Mouse (Mus musculus) CD4-positive naive resting alpha-beta T cell, adult 76 days (primary cell): Measurements from ENCODE around the gene Olfr116. TPM values are rescaled to one million over a fixed set of nuclear protein-coding genes. Genes with fewer than 3 reads are reported as not detected.

Source experiments
- total RNA-seq: library from RNA; stranded (reverse); gene quantifications from one replicate; pipeline ENCODE4 v1.2.4, GENCODE M21; 2023

Gene Olfr116
- not detected for total RNA-seq

DNA sequence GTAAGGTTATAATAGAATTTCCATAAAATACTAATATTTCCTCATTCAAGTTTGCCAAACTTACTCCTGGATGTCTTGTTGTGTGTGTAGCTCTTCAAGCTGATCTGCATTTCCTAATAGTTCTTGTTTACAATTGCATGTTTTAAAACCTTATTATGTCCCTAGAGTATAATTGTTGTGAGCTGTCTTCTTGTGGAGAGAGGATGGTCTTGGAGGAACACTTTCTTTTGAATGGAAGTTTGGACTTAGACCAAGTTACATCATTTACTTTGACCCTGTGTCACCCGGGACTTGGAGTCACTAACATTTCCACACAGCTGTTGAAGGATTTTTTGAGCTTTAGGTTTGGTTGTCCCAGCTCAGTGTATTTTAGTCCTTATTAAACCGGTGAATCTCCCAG is at the start of gene Olfr116, which contains the start of gene Olfr115:
Gene Olfr116 (minus strand): TSS at position 191 of the 400 bp plus-strand sequence.
Gene Olfr115 (minus strand): TSS at position 101 of the 400 bp plus-strand sequence.

DNA sequence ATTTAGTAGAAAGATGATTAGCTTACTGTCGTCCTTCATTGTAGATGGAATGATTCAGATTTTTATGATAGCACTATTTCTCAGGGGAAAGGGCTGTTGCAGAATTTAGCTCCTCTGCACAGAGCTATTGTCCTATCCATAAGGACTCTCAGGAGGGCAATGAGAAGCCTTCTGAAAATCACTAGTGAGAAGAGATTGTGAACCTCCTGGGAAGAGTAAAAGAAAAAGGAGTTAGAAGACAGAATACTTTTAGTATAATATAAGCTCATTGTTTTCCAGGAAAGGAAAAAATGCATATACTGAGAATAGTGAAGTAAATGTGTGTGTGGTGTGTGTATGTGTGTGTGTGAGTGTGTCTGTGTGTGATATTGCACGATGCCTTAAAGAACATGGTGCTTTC is 39.7 kb upstream of the Olfr116 start, which contains the start of gene Olfr118:
Gene Olfr118 (plus strand): TSS at position 301 of the 400 bp plus-strand sequence.

GRCm38 (mm10) chr17:37663682-37664081 is 36.7 kb upstream of the Olfr116 start, which contains the start of gene Olfr117:
TSS of gene Olfr117 (minus strand) at chr17:37663782.

GRCm38 (mm10) chr17:37592643-37593042 is 34.4 kb downstream of the Olfr116 start, which contains the start of gene Olfr114:
TSS of gene Olfr114 (minus strand) at chr17:37592743.

GRCm38 (mm10) chr17:37577563-37577962 is 49.4 kb downstream of the Olfr116 start, which contains the start of gene Olfr113:
TSS of gene Olfr113 (minus strand) at chr17:37577663.

Other genes starting within 250 kb of the Olfr116 start
- not detected for gene Olfr105-ps, start 248.2 kb downstream of the Olfr116 start, total RNA-seq
- not detected for gene Olfr106-ps, start 236.8 kb downstream of the Olfr116 start, total RNA-seq
- not detected for gene Olfr107, start 228.0 kb downstream of the Olfr116 start, total RNA-seq
- not detected for gene Olfr108, start 181.7 kb downstream of the Olfr116 start, total RNA-seq
- not detected for gene Olfr109, start 168.3 kb downstream of the Olfr116 start, total RNA-seq
- gene H2-M2, start 143.6 kb downstream of the Olfr116 start, total RNA-seq = 0.44 TPM
- gene Olfr110, start 134.7 kb downstream of the Olfr116 start, total RNA-seq = not detected
- not detected for gene Olfr111, start 119.2 kb downstream of the Olfr116 start, total RNA-seq
- gene Olfr112, start 57.7 kb downstream of the Olfr116 start, total RNA-seq = not detected
- not detected for gene Olfr113, start 49.5 kb downstream of the Olfr116 start, total RNA-seq
- gene Olfr114, start 34.5 kb downstream of the Olfr116 start, total RNA-seq = not detected
- not detected for gene Olfr115, start 90 bp downstream of the Olfr116 start, total RNA-seq
- not detected for gene Olfr117, start 36.6 kb upstream of the Olfr116 start, total RNA-seq
- not detected for gene Olfr118, start 39.8 kb upstream of the Olfr116 start, total RNA-seq
- gene Olfr119, start 69.4 kb upstream of the Olfr116 start, total RNA-seq = not detected
- not detected for gene Olfr120, start 94.6 kb upstream of the Olfr116 start, total RNA-seq
- not detected for gene Olfr121, start 121.7 kb upstream of the Olfr116 start, total RNA-seq
- not detected for gene Olfr122, start 141.4 kb upstream of the Olfr116 start, total RNA-seq
- gene Olfr123, start 166.3 kb upstream of the Olfr116 start, total RNA-seq = not detected
- gene Olfr124, start 172.7 kb upstream of the Olfr116 start, total RNA-seq = not detected
- gene Olfr125, start 205.8 kb upstream of the Olfr116 start, total RNA-seq = not detected
- gene Olfr126, start 220.3 kb upstream of the Olfr116 start, total RNA-seq = not detected